Mouse (Mus musculus): ENCODE measurements around the gene Inhbb.

Gene Inhbb

GRCm38 (mm10) chr1:119419151-119420105 lies 2.6 kb downstream of the Inhbb start:
- no peak for DNase-seq (ENCODE audit: low spot score in 2 of 2)

- no peak for DNase-seq (ENCODE audit: low spot score in 2 of 2)
Observed at GRCm38 (mm10) chr1:119417991-119418390, 4.1 kb downstream of the Inhbb start.

- DNase-seq (ENCODE audit: low spot score in 2 of 2), result no peak
Observed at GRCm38 (mm10) chr1:119417542-119417941, 4.5 kb downstream of the Inhbb start.

- no peak for DNase-seq (ENCODE audit: low spot score in 2 of 2)
Observed at GRCm38 (mm10) chr1:119416610-119417009, 5.4 kb downstream of the Inhbb start.

- DNase-seq (ENCODE audit: low spot score in 2 of 2), result no peak
Observed at GRCm38 (mm10) chr1:119416177-119416576, 5.9 kb downstream of the Inhbb start.

GRCm38 (mm10) chr1:119415151-119415550 lies 6.9 kb downstream of the Inhbb start:
- DNase-seq (ENCODE audit: low spot score in 2 of 2), result no peak

GRCm38 (mm10) chr1:119410661-119411060 lies 11.4 kb downstream of the Inhbb start:
- no peak for DNase-seq (ENCODE audit: low spot score in 2 of 2)

GRCm38 (mm10) chr1:119409599-119410168 lies 12.4 kb downstream of the Inhbb start:
- DNase-seq (ENCODE audit: low spot score in 2 of 2), result no peak

GRCm38 (mm10) chr1:119409106-119409505 lies 12.9 kb downstream of the Inhbb start:
- DNase-seq (ENCODE audit: low spot score in 2 of 2), result no peak

GRCm38 (mm10) chr1:119407691-119408315 lies 14.2 kb downstream of the Inhbb start:
- DNase-seq (ENCODE audit: low spot score in 2 of 2), result no peak

- DNase-seq (ENCODE audit: low spot score in 2 of 2), result no peak
Observed at GRCm38 (mm10) chr1:119404798-119405197, 17.2 kb downstream of the Inhbb start.

GRCm38 (mm10) chr1:119404341-119404740 lies 17.7 kb downstream of the Inhbb start:
- no peak for DNase-seq (ENCODE audit: low spot score in 2 of 2)

GRCm38 (mm10) chr1:119401249-119401648 lies 20.8 kb downstream of the Inhbb start:
- DNase-seq (ENCODE audit: low spot score in 2 of 2), result no peak

- DNase-seq (ENCODE audit: low spot score in 2 of 2), result no peak
Observed at GRCm38 (mm10) chr1:119398640-119399039, 23.4 kb downstream of the Inhbb start.

GRCm38 (mm10) chr1:119397839-119398238 lies 24.2 kb downstream of the Inhbb start:
- no peak for DNase-seq (ENCODE audit: low spot score in 2 of 2)

- peak in 1 of 2 experiments; percentile 41 for DNase-seq (ENCODE audit: low spot score in 2 of 2)
Observed at GRCm38 (mm10) chr1:119391311-119391710, 30.7 kb downstream of the Inhbb start.

- DNase-seq (ENCODE audit: low spot score in 2 of 2), result no peak
Observed at GRCm38 (mm10) chr1:119390676-119391075, 31.4 kb downstream of the Inhbb start.

GRCm38 (mm10) chr1:119389771-119390500 lies 32.1 kb downstream of the Inhbb start:
- DNase-seq (ENCODE audit: low spot score in 2 of 2), result no peak

- peak in 1 of 2 experiments; percentile 66 for DNase-seq (ENCODE audit: low spot score in 2 of 2)
Observed at GRCm38 (mm10) chr1:119388664-119389396, 33.2 kb downstream of the Inhbb start.

- no peak for DNase-seq (ENCODE audit: low spot score in 2 of 2)
Observed at GRCm38 (mm10) chr1:119386306-119386705, 35.7 kb downstream of the Inhbb start.

GRCm38 (mm10) chr1:119383916-119384315 lies 38.1 kb downstream of the Inhbb start:
- DNase-seq (ENCODE audit: low spot score in 2 of 2), result no peak

All from urinary bladder, postnatal 4 days (tissue).